Mouse (Mus musculus) cerebellum, adult 2 months (tissue): ENCODE measurements at regions not wholly inside any gene's neighbourhood (a gene's known extent, or its start where the extent isn't known, plus 50 kb on each side); places are given as distances from the start of the nearest gene placed in this dataset.

Source experiments
- DNase-seq, 2 experiments: peaks; one replicate each; pipeline ENCODE4 v3.0.0; 2021
- H3K27ac ChIP-seq: fragments of 200-500 bp; 2 replicates; pipeline ENCODE4 v1.5.1; 2012; ENCODE audit warnings: low read length, control low read depth, inconsistent platforms; ENCODE audit not compliant: insufficient read depth
- H3K27me3 ChIP-seq: fragments of 200-500 bp; 2 replicates; pipeline ENCODE4 v1.6.1; 2012; ENCODE audit warnings: inconsistent platforms, mild to moderate bottlenecking, low read length, moderate library complexity; ENCODE audit not compliant: control insufficient read depth, insufficient read depth
- H3K4me1 ChIP-seq: fragments of 200-500 bp; 2 replicates; pipeline ENCODE4 v1.6.1; 2011; ENCODE audit warnings: low read length; ENCODE audit not compliant: control insufficient read depth, insufficient read depth
- H3K4me3 ChIP-seq: fragments of 200-500 bp; replicated peaks from 2 replicates; pipeline ENCODE3; 2011; ENCODE audit warnings: mild to moderate bottlenecking, low read depth, low read length, control low read depth; ENCODE audit not compliant: insufficient read depth
- CTCF ChIP-seq: fragments of 200-500 bp; IDR thresholded peaks from 2 replicates; pipeline ENCODE4 v1.5.1; 2011; ENCODE audit warnings: low read depth, mild to moderate bottlenecking, control low read depth, low read length, moderate library complexity, borderline replicate concordance; ENCODE audit not compliant: insufficient read depth
- POLR2A ChIP-seq: fragments of 200-500 bp; IDR thresholded peaks from 2 replicates; pipeline ENCODE4 v1.6.1; 2011; ENCODE audit warnings: low read length, control low read depth, borderline replicate concordance; ENCODE audit not compliant: insufficient read depth
- WGBS: fragments of 180-500 bp; shearing (Covaris S2); methylation state at CpG from one replicate; pipeline ENCODE4 v1.1.7; 2018; 5-methylcytosine and 5-hydroxymethylcytosine counted together

DNA sequence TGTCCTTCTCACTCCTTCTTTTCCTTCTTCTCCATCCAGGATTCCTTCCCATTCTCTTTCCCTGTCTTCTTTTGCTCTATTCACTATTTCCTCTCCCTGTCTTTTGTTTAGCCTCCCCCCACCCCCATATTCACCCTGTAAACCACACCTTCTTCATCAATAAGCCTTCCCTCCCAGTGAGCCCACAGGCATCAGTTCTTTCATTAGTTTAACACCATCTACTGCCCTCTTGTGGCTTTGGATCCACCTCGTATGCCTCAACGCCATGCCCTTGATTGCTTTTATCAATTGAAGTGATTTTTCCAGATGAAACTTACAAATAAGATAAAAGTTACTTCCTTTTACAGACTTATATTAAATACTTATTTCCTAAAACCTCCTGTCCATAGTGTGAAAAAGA, 494.7 kb upstream of the Nova1 start:
- peak; percentile 11 to 21 for DNase-seq
- WGBS = 28% methylated on average over 2 of the region's 2 CpGs
- H3K4me1 ChIP-seq = no peaks in the 10 kb centered on the region
- no peaks in the 10 kb centered on the region for H3K27me3 ChIP-seq
- no peak overlapping the region for H3K4me3 ChIP-seq
- H3K27ac ChIP-seq = no peak overlapping the region
- TF ChIP-seq POLR2A (no peak), CTCF (peak; percentile 47; the same call in 1 of the 2 replicates)

- WGBS = 67% methylated on average over 3 of the region's 3 CpGs
Observed at GRCm38 (mm10) chr12:47275904-47276303, 457.2 kb upstream of the Nova1 start.

GRCm38 (mm10) chr12:47272309-47272708, 453.6 kb upstream of the Nova1 start:
- DNase-seq = no peak
- 91% methylated on average over 2 of the region's 2 CpGs for WGBS
- H3K4me1 ChIP-seq = no peaks in the 10 kb centered on the region
- no peak overlapping the region for H3K27ac ChIP-seq
- no peak overlapping the region for H3K4me3 ChIP-seq
- H3K27me3 ChIP-seq = no peaks in the 10 kb centered on the region
- TF ChIP-seq CTCF (no peak), POLR2A (no peak)

More at GRCm38 (mm10) chr12:47275904-47276303, 457.2 kb upstream of the Nova1 start:
- H3K27ac ChIP-seq = no peak overlapping the region
- no peak overlapping the region for H3K4me3 ChIP-seq
- TF ChIP-seq POLR2A = no peak
- TF ChIP-seq CTCF = no peak
- no peak for DNase-seq
- H3K27me3 ChIP-seq = no peaks in the 10 kb centered on the region
- H3K4me1 ChIP-seq = no peaks in the 10 kb centered on the region

- 51% methylated on average over 1 of the region's 1 CpGs for WGBS
Observed at GRCm38 (mm10) chr12:47264118-47264517, 445.4 kb upstream of the Nova1 start.

GRCm38 (mm10) chr12:47263408-47263807, 444.7 kb upstream of the Nova1 start:
- 13% methylated on average over 1 of the region's 1 CpGs for WGBS
- DNase-seq = no peak
- TF ChIP-seq POLR2A (no peak), CTCF (no peak)

More at GRCm38 (mm10) chr12:47264118-47264517, 445.4 kb upstream of the Nova1 start:
- Histone ChIP-seq H3K4me3 (no peak overlapping the region), H3K27ac (no peak overlapping the region), H3K4me1 (no peaks in the 10 kb centered on the region), H3K27me3 (no peaks in the 10 kb centered on the region)
- no peak for TF ChIP-seq POLR2A
- TF ChIP-seq CTCF = no peak
- no peak for DNase-seq

DNA sequence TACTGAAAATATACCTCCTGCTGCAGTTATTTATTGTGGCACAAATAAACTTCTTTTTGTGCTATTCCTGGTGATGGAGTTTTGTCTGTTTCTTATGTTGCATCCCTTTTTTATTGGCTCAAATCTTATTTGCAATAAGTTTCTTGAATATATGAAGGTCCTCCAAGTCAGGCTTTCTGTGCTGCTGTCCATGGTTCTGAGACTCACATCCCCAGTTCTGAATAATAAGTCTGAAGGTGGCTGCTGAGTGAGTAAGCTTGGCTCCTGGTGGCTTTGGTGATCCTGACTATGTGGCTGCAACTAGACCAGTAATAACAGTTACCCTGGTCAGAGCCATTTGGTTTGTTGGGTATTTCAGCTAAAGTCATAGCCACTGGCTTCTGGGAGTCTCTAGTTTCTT, 433.6 kb upstream of the Nova1 start:
- H3K27ac ChIP-seq = no peak overlapping the region
- H3K4me1 ChIP-seq = no peaks in the 10 kb centered on the region
- DNase-seq = no peak
- no peaks in the 10 kb centered on the region for H3K27me3 ChIP-seq
- TF ChIP-seq POLR2A (no peak), CTCF (no peak)
- no peak overlapping the region for H3K4me3 ChIP-seq

More at GRCm38 (mm10) chr12:47263408-47263807, 444.7 kb upstream of the Nova1 start:
- no peak overlapping the region for H3K27ac ChIP-seq
- H3K4me1 ChIP-seq = no peaks in the 10 kb centered on the region
- no peak overlapping the region for H3K4me3 ChIP-seq
- no peaks in the 10 kb centered on the region for H3K27me3 ChIP-seq

DNA sequence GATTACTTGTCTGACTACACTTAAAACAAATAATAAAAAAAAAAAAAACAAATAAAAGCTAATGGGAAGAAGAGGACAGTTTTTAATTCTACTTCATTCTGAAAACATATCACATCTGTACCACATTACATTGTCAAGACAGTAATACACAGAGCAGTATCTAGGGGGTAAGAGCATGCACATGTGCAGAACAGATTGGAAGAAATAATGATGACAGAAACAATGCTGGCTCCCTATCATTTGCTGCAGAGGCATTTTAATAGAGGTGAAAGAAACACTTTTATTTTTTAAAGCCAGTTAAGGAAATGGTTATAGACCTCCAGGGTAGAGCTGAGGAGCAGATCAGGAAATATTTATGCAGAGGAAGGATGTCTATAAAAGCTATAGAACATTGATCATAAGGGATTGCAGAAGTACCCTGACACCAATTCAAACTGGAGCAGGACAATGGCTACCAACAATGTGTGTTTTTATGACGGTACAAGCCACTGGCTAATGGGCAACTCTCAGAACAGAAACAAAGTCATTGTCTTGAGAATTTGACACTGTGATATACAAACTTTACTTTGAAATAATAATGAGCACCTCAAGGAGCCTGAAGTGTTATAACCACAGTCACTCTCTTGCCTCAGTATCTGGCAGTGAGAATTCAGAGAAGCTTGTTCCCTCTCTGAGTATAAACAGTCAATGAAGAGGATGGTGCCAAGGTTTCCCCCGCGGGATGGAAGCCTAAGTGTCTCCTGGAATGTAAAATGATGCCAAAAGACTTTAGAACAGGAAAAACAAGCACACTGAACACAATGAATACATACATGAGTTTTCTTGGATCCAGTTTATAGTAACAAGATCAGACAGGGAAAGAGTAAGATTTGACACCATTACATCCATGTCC, 425.1 kb upstream of the Nova1 start:
- no peaks in the 10 kb centered on the region for H3K27me3 ChIP-seq
- H3K4me3 ChIP-seq = no peak overlapping the region
- H3K27ac ChIP-seq = no peak overlapping the region
- TF ChIP-seq CTCF (no peak), POLR2A (no peak)
- no peak for DNase-seq
- H3K4me1 ChIP-seq = no peaks in the 10 kb centered on the region
- WGBS = 38% methylated on average over 3 of the region's 3 CpGs

DNA sequence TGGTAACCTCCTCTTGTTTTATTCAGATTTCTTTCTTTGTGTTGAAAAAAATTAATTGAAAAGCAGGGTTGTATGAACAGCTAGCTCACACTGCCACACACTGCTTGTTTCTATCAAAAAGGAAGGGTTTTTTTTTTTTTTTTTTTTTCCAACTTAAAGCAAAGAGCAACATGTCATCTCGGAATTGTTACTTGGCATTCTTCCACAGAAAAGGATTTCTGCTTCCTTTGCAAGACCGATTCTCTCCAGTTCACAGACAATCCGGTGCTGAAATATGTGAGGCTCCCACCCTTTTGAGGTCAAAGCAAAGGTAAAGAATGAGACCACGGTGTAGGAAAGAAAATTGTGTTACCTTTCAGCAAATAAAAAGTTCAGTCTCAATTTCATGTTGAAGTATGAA, 401.3 kb upstream of the Nova1 start:
- WGBS = 32% methylated on average over 4 of the region's 4 CpGs
- DNase-seq = no peak
- Histone ChIP-seq H3K4me1 (no peaks in the 10 kb centered on the region), H3K27ac (no peak overlapping the region), H3K27me3 (no peaks in the 10 kb centered on the region), H3K4me3 (no peak overlapping the region)
- no peak for TF ChIP-seq CTCF
- TF ChIP-seq POLR2A = no peak
